Mouse (Mus musculus) lung, postnatal 0 days (tissue): ENCODE data around the gene Myh2.

ENCODE experiments used
- CTCF ChIP-seq: IDR thresholded peaks from 2 replicates; pipeline ENCODE4 v1.5.1; 2016; ENCODE audit warnings: antibody characterized with exemption, mild to moderate bottlenecking
- EP300 ChIP-seq: IDR thresholded peaks from 2 replicates; pipeline ENCODE4 v1.6.1; 2016; ENCODE audit warnings: antibody characterized with exemption, mild to moderate bottlenecking, control low read depth

DNA sequence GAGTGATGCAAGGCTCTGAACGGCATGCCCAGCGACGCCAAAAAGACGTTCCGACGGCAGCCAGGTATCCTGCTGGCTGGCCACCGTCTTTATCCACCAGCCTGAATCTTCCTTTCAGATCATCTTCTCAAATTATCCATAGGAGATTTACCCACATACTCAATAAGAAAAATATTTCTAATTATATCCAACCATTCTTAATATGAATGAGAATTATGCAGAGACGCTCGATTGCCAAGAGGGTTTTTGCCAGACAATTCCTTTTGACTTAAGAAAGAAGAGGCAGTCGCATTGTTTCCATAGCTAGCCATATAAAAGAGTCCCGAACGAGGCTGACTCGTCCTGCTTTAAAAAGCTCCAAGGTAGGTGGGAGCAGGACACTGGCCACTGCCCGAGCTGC, at the start of gene Myh2:
- TF ChIP-seq CTCF (no peak), EP300 (no peak)
